Mouse (Mus musculus): ENCODE data around the gene Icosl.
"Not testable (repeated sequence)": the region's sequence is repeated elsewhere in the genome, so short reads cannot be mapped to it uniquely, and the experiment has no call there.

Icosl gene

DNA sequence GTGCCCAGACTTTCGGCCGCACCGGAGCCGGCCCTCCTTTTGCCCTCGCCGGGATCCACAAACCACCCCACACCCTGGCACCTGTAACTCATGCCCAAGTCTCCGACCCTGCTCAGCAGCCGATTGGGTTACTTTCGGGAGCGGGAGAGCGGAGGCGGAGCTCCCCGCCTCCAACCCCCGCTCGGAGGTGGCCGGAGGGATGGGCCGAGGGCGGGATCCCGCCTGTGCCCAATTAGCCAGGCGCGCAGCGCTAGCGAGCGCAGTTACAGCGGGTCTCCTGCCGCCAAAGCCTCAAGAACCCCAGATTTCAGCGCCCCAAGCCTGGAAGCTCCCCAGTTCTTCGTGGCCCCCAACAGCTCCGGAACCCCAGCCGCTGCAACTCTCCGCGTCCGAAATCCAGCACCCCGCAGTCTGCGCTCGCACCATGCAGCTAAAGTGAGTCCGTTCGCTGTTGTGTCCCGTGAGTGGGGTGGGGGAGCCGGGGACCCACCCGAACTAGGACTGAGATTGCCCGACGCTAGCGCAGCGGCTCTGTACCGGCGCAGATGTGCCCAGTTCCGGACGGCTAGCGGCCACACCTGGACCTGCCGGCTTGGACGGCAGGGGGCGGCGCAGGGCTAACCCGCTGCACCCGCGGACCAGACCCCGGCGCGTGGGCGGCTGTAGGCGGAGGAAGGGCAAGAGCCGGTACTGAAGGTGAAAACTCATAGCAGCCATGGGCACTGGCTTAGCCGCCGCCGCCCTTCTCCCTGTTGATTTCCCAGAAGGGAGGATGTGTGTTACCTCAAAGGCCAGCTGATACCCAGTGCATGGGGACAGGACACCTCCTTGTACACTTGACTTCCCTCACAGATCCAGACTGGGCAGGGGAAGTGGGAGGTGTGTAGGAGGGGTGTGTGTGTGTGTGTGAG is at the start of gene Icosl:
TSS of gene Icosl (plus strand) at position 202 of the 911 bp plus-strand sequence.
- DNase-seq, result peak; percentile 80 to 94

DNA sequence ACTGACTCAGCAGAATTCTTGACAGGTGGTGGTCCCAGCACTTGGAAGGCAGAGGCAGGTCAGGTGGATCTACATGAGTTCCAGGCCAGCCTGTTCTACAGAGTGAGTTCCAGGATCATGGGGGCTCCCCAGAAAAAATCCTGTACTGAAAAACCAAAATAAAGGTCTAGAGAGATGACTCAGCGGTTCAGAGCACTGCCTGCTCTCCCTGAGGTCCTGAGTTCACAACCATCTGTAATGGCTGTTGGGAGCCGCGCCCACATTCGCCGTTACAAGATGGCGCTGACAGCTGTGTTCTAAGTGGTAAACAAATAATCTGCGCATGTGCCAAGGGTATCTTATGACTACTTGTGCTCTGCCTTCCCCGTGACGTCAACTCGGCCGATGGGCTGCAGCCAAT is 49.1 kb upstream of the Icosl start:
- DNase-seq, result not testable (repeated sequence)

DNA sequence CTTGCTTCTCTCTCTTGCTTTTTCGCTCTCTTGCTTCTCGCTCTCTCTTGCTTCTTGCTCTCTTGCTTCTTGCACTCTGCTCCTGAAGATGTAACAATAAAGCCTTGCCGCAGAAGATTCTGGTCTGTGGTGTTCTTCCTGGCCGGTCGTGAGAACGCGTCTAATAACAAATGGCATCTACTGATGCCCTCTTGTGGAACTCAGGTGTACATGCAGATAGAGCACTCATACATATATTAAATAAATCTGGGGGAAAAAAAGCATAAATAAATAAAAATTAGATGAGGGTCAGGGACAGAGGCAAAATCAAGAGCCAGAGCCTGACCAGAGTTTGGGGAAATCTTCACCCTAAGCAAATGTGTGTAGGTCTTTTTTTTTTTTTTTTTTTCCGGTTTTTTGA is 43.6 kb upstream of the Icosl start:
- not testable (repeated sequence) for DNase-seq

DNA sequence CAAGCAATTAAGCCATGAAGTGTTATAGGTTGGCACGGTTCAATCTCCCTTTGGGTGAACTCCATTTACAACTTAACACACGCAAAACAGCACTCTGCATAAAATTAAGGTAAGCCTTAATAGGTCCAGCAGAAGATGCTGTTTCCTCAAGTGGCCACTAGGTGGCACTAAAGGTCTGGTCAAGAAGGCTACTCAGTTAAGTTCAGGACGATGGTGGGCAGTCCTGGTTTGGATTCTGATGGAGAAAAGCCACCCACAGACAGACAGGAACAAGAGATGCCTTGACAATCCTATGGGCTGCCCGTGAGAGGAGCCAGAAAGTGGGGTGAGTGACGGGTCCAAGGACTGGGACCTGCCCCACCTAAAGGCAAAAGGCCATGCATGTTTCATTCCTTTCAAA is 41.0 kb upstream of the Icosl start:
- peak; percentile 77 to 82 for DNase-seq

DNA sequence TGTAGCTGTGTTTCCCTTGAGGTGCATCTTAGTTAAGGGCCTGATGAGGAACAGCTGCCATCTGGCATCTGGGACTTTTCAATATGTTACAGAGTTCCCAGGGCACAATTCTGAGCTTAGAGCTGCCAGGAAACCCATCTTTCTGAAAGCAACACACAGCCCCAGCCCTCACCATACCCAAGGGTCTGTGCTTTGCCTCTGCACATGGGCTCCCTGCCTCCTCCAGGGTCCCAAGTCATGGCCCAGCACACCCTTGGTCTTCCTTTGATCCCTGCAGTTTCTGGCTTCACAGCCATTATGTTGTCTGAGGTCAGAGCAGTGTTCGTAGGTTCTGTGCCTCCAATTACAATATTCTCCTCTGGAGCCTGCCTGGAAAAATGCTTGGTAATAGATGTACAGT is 40.0 kb upstream of the Icosl start:
- no peak for DNase-seq

DNA sequence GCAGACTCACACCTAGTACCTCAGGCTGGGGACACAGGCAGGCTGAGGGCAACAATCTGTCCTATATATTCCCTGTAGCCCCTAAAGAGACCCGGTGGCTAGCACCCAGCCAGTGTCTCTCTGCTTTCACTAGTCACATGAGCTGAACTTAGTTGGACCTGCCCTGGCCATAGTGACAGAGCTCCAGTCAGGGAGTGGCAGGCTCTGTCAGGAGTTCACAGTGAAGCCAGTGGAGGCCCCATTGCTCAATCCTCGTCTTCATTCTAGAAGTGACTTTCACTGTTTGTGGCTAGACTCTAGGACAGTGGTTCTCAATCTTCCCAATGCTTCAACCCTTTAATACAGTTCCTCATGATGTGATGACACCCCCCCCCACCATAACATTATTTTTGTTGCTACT is 37.1 kb upstream of the Icosl start:
- DNase-seq, result no peak

DNA sequence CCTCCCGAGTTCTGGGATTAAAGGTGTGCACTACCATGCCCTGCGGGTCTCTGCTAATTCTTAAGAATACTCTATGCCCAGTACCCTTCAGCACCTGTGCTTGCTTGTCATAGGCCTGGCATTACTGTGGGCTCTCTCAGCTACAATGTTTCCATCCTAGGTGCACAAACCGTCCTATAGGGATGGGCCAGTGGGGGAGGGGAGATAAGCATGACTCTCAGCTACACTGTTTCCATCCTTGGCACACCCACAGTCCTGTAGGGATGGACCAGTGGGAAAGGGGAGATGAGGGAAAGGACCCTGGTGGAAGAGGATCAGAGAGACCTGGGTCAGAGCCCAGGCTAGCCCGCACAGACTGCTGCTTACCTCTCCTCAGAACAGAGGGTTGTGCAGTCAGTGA is 32.0 kb upstream of the Icosl start:
- DNase-seq, result no peak

DNA sequence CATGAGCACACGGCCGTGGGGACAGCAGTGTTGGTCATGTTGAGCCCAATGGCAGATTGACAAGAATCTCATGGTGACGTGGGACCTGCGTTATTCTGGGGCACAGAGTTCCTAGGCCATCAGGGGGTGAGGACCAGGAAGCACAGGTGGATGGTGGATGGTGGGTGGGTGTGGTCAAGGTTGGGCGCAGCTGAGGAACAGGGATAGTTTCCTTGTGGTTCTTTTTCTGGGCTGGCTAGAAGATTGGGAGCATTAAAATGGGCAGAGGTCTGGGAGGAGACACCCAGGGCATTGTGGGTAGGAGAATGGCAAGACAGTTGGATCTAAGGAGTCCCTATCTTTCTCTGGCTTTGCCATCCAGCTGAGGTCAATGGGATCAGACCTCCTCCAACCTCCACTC is 27.5 kb upstream of the Icosl start, which contains the start of gene Dnmt3l:
TSS of gene Dnmt3l (plus strand) at position 301 of the 400 bp plus-strand sequence.
- DNase-seq, result no peak

DNA sequence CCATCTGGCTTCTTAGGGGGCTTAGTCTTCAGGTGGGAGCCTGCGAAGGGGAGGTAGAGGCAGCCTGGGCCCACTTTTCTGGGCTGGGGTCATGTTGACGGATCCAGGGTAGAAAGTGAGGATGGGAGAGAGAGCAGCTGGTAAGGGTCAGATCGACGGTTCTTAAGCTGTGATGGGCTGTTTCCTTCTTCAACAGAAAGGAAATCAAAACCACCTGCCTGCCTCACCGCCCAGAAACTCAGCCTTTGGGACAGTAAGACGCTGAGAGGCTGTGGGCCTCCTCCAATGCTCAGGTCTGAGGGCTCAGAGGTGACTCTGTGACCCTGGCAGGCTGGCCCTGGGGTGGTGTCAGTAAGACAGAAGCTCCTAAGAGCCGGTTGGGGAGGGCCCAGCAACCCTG is 27.0 kb upstream of the Icosl start:
- no peak for DNase-seq

DNA sequence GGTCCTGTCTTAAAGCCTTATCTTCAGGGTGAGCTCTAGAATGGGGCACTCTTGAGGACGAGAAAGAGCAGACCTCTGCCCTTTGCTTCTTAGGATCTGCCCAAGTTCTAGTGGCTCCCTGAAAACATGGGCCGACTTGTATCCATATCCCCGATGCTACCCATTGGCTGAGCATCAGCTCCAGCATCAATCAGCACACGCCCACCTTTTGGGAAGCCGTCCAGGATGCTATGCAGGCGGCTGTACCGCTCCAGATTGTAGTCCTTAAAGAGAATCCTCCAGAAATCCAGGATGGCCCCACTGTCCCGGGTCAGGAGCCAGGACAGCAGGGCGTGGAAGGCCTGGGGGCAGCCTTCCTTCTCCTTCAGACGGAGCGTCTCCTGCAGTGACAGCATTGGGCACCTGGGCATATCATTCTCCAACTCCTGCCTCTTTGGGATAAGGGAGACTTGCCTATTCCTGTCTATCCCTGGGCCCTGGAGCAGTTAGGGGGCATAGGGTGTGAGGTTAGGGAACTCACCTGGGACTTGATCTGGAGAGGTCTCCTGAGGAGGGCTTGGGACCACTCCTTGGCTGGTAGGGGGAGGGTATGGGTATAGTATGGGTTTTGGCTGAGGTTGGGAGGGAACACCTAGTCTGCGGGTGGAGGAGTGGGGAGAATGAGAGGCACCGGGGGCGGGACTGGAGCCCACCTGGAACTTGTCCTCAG is 26.3 kb upstream of the Icosl start:
- no peak for DNase-seq

DNA sequence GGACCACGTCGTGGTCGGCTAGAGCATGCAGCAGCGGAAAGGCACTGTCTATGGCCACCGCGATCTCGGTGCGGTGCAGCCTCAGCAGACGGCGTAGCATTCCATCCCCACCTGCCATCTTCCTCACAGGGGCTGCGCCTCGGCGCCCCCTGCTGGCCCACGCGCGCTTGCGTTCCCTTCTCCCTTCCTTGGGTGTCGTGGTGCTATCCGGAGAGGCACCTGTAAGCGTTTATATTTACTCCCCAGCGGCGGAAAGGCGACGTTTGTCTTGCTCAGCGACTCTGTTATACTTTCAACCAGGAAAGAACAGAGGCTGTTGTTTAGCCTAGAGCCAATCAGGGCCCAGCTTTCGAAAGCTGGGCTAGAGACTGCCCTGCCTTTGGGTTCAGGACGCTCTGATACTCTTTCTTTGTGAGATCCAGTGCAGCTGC is 25.7 kb upstream of the Icosl start, which contains the start of gene Aire:
TSS of gene Aire (minus strand) at position 205 of the 431 bp plus-strand sequence.
- peak; percentile 62 to 74 for DNase-seq

DNA sequence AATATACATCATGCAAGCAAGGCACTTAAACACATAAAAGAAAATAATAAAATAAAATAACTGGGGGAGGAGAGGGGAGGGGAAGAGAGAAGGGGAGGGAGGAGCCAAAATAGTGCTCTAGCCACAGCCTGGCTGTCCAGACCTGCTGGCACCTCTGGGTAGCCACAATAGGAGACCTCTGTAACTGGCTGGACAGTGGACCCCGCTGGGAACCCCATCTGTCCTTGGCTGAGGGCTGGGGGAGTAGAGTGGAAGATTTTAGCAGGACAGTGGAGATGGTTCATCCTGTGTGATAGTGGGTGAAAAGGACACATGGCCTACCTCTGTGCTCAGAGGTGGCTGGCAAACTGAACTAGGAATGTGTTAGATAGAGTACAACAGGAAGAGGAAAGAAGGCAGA is 24.6 kb upstream of the Icosl start:
- DNase-seq, result no peak

DNA sequence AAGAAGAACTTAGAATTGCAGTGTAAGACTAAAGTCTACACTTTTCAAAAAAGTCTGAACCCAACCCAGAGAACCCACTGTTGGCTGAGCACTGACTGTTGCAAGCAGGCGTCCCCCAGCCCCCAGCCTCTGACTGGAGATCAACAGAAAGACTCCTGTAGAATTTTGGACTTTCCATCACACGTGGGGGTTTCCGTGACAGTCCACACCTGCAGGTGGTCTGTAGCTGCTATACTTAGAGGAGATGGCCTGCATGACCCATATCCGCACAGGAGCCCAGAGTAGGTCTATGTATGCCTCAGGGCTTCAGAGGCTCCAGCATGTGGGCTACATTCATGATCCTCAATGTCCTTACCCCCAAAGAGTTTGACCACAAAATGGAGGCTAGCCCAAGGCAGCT is 22.7 kb upstream of the Icosl start:
- DNase-seq, result no peak

DNA sequence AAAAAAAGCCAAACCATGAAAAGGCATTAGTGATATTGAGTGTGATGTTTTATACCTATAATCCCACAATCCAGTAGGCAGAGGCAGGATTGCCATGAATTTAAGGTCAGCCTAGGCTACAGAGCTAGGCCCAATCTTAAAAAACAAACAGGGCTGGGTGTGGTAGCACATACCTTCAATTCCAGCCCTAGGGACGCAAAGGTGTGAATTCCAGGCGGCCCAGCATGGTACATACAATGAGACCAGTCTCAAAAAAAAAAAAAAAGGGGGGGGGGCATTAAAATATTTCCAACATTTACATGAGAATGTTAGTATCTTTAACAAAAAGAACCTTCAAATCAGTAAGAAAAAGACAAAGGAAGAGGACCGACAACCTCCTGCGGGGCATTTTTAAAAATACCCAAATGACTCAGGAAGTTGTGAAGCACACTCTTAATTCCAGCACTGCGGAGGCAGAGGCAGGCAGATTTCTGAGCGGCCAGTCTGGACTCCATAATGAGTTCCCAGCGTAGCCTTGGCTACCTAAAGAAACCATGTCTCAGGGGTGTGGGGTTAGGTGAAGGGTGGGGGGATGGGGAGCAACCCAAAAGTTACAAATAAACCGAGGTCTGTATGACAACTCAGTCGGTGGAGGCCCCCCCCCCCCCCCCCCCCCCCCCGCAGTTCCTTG is 20.9 kb upstream of the Icosl start:
- no peak for DNase-seq

DNA sequence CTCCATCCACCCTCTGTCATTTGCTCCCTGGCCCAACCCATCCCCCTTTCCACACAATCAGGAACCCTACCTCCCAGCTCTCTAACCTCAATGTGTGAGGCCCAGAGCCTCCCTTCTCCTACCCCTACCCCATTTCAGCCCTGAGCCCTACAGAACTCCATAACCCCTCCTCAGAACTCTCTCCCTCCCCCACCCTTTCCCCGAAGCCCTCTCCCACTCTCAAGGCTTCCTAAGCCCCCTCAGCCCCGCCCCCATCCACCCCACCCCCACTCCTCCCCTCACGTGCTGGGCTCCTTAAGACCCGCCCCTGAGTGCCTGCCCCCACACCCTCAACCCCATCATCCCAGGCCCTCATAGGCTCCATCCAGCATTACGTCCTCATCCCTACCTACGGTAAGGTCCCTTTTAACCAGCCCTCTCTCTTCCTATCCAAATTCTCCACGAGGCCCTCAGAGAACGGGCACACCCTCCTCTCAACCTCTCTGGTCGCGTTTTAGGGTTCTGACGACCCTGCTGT is 19.5 kb upstream of the Icosl start:
- no peak for DNase-seq

DNA sequence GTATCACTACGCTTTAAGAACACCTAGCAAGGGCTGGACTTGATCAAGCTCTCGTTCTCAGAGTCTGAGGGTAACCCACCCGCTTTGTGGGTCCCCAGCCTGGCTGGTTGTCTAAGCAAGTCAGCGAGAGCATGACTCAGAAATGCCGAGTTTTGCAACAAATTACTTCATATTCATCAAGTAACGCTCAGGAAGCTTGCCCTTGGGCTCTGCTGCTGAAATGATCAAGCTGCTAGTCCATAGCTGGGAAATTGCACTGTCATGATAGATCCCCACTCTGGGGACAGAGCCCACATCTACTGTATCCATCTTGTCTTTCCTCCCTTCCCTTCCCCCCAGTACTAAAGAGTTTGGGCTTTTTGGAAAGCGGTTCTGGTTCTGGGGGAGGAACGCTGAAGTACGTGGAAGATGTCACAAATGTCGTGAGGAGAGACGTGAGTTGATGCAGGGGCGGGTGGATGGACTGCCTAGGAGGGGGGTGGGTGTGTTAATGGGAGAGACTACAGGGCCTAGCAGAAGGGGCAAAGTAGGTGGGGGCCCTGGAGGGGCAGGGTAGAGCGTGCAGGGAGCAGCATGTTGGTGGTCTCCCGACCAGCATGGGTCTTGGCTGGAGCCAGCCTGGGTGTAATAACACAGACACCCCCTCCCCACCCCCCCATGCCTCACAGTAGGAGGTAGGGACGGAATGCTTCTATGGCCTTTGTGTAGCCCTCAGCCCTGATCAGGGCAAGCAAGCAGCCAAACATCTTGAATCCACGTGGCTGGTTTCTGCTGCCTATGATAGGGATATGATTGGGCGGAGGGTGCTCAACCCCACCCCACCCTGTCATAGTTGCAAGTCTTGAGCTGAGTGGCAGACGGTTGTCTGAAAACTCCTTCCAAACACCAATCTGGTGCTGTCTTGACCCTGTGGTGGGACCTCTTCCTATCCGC is 14.2 kb upstream of the Icosl start:
- no peak for DNase-seq

DNA sequence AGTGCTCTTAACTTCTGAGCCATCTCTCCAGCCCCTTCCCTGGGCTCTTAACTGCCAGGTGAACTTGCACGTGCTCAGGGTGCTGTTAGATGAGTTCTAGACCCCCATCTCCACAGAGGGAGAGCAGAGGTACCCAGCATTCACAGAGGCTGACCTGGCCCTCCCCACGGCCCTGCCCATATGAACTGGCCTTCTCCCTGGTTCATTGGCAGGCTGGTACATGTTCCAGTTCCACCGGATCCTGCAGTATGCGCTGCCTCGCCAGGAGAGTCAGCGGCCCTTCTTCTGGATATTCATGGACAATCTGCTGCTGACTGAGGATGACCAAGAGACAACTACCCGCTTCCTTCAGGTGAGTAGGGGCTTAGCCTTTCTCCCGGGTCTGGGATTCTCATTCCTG is 12.0 kb upstream of the Icosl start:
- no peak for DNase-seq

DNA sequence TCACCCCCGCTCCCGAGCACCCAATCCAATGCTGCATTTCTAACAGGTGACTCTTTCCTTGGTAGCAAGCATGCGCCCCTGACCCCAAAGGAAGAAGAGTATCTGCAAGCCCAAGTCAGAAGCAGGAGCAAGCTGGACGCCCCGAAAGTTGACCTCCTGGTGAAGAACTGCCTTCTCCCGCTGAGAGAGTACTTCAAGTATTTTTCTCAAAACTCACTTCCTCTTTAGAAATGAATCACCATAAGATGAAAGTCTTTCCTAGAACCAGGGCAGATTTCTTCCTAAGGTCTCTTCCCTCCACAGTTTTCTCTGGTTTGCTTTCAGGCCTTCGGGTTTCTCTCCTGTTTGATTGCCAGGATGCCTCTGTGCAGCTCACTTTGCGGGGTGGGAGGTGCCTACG is 6.0 kb upstream of the Icosl start:
- no peak for DNase-seq

DNA sequence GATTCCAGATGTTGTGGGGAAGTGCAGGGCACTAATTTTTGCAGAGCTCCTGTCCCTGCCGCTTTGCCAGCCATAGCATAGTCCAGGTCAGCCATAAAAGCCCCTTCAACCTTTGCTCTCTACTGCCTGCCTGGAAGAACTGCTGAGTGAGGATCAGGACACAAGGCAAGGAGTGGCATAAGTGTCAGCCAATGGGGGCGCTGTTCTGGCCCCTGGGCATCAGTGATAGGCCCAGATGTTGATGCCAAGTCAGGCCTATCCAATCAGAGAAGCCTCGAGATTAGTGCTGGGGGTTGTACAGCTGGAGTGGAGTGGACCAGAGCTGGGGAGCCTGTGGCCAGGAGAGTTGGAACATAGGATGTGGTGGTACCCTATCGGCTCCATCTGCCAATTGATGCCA is 1.9 kb upstream of the Icosl start:
- peak; percentile 61 to 80 for DNase-seq

DNA sequence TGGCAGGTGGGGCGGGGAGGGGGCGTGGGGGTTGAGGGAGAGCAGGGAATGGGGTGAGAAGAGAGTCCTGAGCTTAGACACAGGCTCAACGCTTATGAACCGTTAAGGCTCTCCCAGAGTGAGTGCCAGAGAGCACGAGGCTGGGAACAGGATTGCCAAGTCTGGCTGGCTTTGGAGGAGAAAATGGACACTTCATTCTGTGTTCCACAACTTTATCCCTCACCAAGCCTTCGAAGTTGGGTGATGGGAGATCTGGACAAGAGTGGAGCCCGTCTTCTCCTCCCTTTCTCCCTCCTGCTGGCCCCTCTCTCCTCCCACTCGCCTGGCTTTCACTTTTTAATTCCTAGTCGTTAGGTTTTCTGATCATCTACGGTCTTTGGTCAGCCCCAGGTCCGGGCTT is 561 bp upstream of the Icosl start:
- DNase-seq, result no peak

DNA sequence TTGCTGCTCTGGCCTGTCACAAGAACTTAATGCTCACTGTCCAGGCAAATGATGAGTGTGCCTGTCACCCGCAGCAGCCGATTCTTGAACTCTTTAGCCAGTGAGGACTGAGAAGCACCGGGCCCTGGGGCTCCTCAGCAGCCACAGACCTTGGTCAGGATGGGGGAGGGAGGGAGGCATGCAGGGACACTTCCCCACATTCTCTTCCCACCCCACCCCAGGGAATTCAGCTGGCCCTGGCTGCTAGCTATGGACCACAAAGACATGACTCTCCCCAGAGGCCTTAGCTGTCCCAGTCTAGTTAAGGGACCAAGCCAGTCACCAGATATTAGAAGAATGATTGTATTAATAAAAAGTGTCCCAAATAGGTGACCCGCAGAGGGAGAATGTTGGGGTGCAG is 5.0 kb downstream of the Icosl start:
- DNase-seq, result no peak

DNA sequence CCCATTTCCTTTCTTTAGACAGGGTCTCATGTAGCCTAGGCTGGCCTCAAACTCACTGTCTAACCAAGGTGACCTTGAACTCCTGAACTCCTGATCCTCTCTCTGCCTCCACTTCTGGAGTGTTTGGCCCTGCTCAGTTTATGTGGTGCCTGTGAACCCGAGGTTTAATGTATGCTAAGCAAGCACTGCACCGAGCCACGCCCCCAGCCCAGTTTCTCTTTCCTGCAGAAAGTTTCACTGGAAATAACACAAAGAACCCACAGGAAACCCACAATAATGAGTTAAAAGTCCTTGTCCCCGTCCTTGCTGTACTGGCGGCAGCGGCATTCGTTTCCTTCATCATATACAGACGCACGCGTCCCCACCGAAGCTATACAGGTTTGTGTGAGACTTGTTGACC is 5.9 kb downstream of the Icosl start:
- DNase-seq, result no peak

All from kidney, postnatal 25 days (tissue).